Mouse (Mus musculus): ENCODE measurements at regions not wholly inside any gene's neighbourhood (a gene's known extent, or its start where the extent isn't known, plus 50 kb on each side); places are given as distances from the start of the nearest gene placed in this dataset.

GRCm38 (mm10) chr13:37157808-37158207 is 107.8 kb upstream of the F13a1 start:
- TF ChIP-seq CTCF (IDR thresholded peaks at IDR 0.05; ENCODE audit: low read depth, low read length) (no peak), POLR2A (IDR thresholded peaks at IDR 0.05; ENCODE audit: extremely low read depth, insufficient read depth, low read length) (no peak)
